Mouse (Mus musculus): ENCODE measurements around the gene Mtmr10.

- TF ChIP-seq CTCF (conservative IDR thresholded peaks at IDR 0.05; ENCODE audit: insufficient read depth, insufficient read length, low read depth, low read length) (no peak), POLR2A (IDR thresholded peaks at IDR 0.05; ENCODE audit: low read depth, low read length) (no peak)
These were observed 22.8 kb downstream of the Mtmr10 start for GRCm38 (mm10) chr7:64310241-64310640.
